Mouse (Mus musculus) kidney, adult 10 weeks (tissue): Measurements from ENCODE around the gene Dbf4. TPM values are rescaled to one million over a fixed set of nuclear protein-coding genes. Genes with fewer than 3 reads are reported as not detected.

ENCODE experiments used
- polyA plus RNA-seq: library from polyadenylated mRNA; stranded (reverse); fragments of 350-450 nt; fragmentation: Illumina TruSeq; extraction: RNeasy Lipid Tissue Mini Kit (QIAGEN cat#74804); gene quantifications from one replicate; pipeline ENCODE4 v1.2.3, GENCODE M21; 2014; ENCODE audit warnings: low read depth, low replicate concordance

Dbf4 gene
- 6.3 TPM for polyA plus RNA-seq

GRCm38 (mm10) chr5:8422157-8422931 is at the start of gene Dbf4, which contains the start of gene Slc25a40:
Gene Dbf4 (minus strand): TSS chr5:8422716.
Gene Slc25a40 (plus strand): TSS chr5:8422850.

DNA sequence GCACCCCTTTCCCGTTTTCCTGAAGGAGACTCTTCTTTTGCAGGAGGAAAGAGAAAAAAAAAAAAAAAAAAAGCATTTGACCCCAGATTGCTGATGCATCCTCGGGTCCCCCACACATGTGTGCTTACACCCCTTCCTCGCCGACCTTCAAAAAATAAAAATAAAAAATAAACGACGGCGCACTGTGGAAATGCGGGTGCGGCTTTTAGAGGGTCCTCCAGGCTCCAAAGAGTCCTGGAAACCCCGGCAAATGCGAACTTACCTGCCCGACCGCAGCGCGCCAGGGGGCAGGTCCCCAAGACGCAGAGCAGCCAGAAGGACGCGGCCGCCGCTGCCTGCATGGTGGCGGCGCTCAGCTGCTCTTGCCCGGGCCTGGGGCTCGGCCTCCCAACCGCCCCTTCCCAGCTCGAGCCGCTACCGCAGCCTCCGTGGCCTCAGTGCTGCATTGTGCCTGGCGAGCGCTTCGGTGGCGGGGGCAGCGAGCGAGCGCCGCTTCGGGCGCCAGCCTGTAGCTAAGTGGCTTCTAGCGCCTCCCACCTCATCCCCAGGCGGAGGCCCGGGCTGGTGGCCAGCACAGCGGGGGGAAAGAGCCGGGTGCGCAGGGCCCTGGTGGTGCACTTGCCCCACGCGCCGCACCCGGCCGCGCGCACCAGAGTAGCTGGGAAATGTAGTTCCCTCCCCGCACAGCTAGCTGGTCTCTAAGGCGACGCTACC is 54.7 kb downstream of the Dbf4 start, which contains the start of gene Adam22:
Gene Adam22, minus strand, starts transcription at position 547 of the 714 bp plus-strand sequence.

Other genes with a start within 250 kb of the Dbf4 start
- gene Adam22, start 54.6 kb downstream of the Dbf4 start, polyA plus RNA-seq, result 5.5 TPM
- 36.8 TPM for gene Slc25a40, start 134 bp upstream of the Dbf4 start, polyA plus RNA-seq
- gene Rundc3b, start 200.2 kb upstream of the Dbf4 start, polyA plus RNA-seq, result 1.8 TPM
- 10.5 TPM for gene Abcb1a, start 237.4 kb upstream of the Dbf4 start, polyA plus RNA-seq